Mouse (Mus musculus): ENCODE data around the gene Gnl2. TPM values are rescaled to one million over a fixed set of nuclear protein-coding genes. Genes with fewer than 3 reads are reported as not detected.

Gene Gnl2
- polyA plus RNA-seq, 1 experiment from 2014 or later, result 36.1 TPM

DNA sequence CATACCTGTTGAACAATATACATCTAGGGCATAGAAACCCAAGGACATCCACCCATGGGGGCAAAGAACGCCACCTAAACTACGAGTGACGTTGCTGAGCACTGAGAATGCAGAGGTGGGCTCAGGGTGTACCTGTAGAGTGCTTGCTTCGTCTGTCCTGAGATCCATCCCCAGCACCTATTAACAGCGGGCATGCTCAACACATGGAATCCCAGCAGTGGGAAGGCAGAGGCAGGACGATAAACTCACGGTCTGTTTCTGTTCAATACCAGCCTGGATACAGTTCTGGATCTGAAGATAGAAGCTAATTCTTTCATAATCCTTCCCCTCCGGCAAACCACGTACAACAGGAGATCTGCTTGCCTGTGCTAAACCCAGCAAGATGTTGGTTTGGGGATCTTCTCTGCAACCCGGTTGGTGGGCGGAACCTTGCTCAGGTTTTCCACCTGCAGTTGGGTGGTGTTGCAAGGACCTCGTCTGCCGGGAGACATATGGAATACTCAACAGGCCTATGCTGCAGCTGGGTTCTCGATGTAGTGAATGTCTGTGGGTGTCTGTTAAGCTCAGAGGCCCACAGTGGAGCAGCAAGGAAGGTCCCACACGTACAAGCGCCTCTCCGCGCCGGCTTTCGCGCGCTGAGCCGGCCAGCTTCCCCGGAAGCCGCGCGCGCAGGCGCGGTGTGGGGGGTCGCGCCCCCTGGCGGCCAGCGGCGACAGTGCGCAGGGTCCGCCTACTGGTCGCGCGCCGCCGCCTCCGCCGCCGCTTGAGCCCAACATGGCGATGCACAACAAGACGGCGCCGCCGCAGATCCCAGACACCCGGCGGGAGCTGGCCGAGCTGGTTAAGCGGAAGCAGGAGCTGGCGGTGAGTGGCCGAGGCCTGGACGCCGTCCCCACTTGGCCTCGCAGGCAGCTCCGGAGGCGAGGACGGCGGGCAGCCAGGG is 68.3 kb downstream of the Gnl2 start, which contains the start of gene Meaf6:
Gene Meaf6, plus strand, starts transcription at position 732 of the 943 bp plus-strand sequence.
- Histone ChIP-seq H3K4me3 (ENCODE audit: low read depth, low read length) (peak within 1 kb of the TSS; percentile 83), H3K4me1 (replicated peaks; ENCODE audit: control insufficient read depth, insufficient read depth) (0 out of 2 replicates have a peak, but pooled peaks cover 3% of the 10 kb centered on the region), H3K27ac (replicated peaks) (peak within 1 kb of the TSS; percentile 98), H3K9ac (ENCODE audit: low read length) (peak within 1 kb of the TSS; percentile 89), H3K4me2 (replicated peaks; ENCODE audit: low read depth) (peak within 1 kb of the TSS; percentile 81), H3K9me3 (ENCODE audit: control insufficient read depth, low read length) (no peaks in the 10 kb centered on the region), H3K27me3 (ENCODE audit: control insufficient read depth, insufficient read depth, low read length) (no peaks in the 10 kb centered on the region), H3K36me3 (ENCODE audit: control insufficient read depth, insufficient read depth, low read length) (0 out of 2 replicates have a peak, but pooled peaks cover under 1% of the 10 kb centered on the region)
- TF ChIP-seq CTCF (IDR thresholded peaks at IDR 0.05; ENCODE audit: low read depth), result peak; percentile 76
- no peak for TF ChIP-seq EP300 (optimal IDR thresholded peaks at IDR 0.05)
- peak; percentile 95 for ATAC-seq (ENCODE audit: low FRiP score, low TSS enrichment)
- DNase-seq (ENCODE audit: low spot score), result peak; percentile 92
- 1% methylated on average over 60 of the region's 63 CpGs for WGBS

DNA sequence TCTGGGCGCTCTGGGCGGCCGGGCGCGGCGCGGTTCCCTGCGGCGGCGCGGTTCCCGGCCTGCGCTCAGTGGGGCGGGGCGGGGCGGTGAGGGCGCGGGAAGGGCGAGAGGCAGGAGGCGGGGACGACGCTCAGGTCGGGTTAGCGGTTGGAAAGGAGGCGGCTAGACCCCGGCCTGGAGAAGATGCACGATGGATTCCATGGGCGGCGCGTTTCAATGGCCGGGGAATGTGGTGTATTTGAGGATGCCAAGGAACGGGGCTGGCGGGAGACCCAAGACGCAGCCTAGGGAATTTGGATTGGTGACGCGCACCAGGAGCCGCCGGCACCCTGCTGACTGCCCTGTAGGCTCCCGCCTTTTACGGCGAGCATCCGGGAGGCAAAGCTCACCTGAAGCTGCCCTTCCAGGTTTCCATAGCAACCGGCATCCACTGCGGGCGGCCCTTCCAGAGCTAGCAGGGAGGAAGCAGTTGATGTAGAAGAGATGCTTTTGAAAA is 69.0 kb downstream of the Gnl2 start:
- DNase-seq (ENCODE audit: low spot score) (peak; percentile 87), ATAC-seq (ENCODE audit: low FRiP score, low TSS enrichment) (peak; percentile 96)
- Histone ChIP-seq H3K4me2 (replicated peaks; ENCODE audit: low read depth) (peak overlapping the region; percentile 81), H3K36me3 (ENCODE audit: control insufficient read depth, insufficient read depth, low read length) (peaks cover 8% of the 10 kb centered on the region), H3K27me3 (ENCODE audit: control insufficient read depth, insufficient read depth, low read length) (no peaks in the 10 kb centered on the region), H3K4me1 (replicated peaks; ENCODE audit: control insufficient read depth, insufficient read depth) (0 out of 2 replicates have a peak, but pooled peaks cover 3% of the 10 kb centered on the region), H3K9me3 (ENCODE audit: control insufficient read depth, low read length) (no peaks in the 10 kb centered on the region), H3K4me3 (ENCODE audit: low read depth, low read length) (peak overlapping the region; percentile 83), H3K27ac (replicated peaks) (peak overlapping the region; percentile 98), H3K9ac (ENCODE audit: low read length) (peak overlapping the region; percentile 89)
- TF ChIP-seq CTCF (IDR thresholded peaks at IDR 0.05; ENCODE audit: low read depth), result no peak
- no peak for TF ChIP-seq EP300 (optimal IDR thresholded peaks at IDR 0.05)
- WGBS, result 0% methylated on average over 33 of the region's 45 CpGs

DNA sequence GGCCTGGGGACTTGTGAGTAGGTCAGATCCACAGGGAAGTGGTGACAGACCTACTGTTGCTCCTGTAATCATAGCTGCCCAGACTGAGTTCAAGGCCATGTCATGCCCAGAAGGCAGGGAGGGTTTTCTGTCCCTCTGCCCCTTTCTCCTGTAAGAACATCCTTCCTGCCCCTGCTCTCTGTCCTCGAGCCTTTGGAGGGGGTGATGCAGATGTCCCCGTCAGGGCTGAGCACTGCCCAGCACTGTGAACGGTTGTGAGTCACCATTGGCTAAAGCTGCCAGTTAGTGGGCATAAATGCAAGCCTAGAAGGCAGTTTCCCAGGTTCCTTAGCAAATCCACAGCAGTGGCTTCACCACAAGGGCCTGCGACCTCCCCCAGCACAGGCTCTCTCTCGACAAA is 76.6 kb downstream of the Gnl2 start:
- WGBS, result 84% methylated on average over 5 of the region's 5 CpGs
- H3K4me3 ChIP-seq (ENCODE audit: low read depth, low read length), result no peak overlapping the region
- no peak overlapping the region for H3K27ac ChIP-seq (replicated peaks)
- no peak for ATAC-seq (ENCODE audit: low FRiP score, low TSS enrichment)
- TF ChIP-seq EP300 (optimal IDR thresholded peaks at IDR 0.05) (no peak), CTCF (IDR thresholded peaks at IDR 0.05; ENCODE audit: low read depth) (no peak)
- H3K9me3 ChIP-seq (ENCODE audit: control insufficient read depth, low read length), result no peaks in the 10 kb centered on the region
- H3K27me3 ChIP-seq (ENCODE audit: control insufficient read depth, insufficient read depth, low read length), result no peaks in the 10 kb centered on the region
- DNase-seq (ENCODE audit: low spot score), result no peak
- H3K4me1 ChIP-seq (replicated peaks; ENCODE audit: control insufficient read depth, insufficient read depth), result no peaks in the 10 kb centered on the region
- peaks cover 13% of the 10 kb centered on the region for H3K36me3 ChIP-seq (ENCODE audit: control insufficient read depth, insufficient read depth, low read length)
- H3K4me2 ChIP-seq (replicated peaks; ENCODE audit: low read depth), result no peak overlapping the region
- no peak overlapping the region for H3K9ac ChIP-seq (ENCODE audit: low read length)

DNA sequence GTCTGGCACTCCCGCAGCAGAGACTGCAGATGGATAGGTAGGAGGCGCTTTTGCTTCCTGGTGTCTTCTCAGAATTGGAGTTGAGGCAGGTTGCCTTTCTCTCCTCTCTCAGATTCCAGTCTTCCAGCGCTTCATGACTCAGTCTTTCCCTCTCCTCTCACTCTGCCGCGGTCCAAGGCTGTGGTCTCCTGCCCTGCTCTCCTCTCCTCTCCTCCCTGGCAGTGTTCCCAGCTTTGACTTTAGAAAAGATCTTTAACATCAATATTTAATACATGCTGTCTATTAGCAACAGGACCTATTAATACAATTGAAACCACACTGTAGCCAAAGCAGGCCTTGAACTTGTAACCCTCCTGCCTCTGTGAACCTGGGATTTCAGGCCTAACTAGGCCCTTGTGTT is 79.7 kb downstream of the Gnl2 start:
- no peak overlapping the region for H3K9ac ChIP-seq (ENCODE audit: low read length)
- DNase-seq (ENCODE audit: low spot score), result no peak
- WGBS, result 75% methylated on average over 5 of the region's 5 CpGs
- 0 out of 2 replicates have a peak, but pooled peaks cover 2% of the 10 kb centered on the region for H3K36me3 ChIP-seq (ENCODE audit: control insufficient read depth, insufficient read depth, low read length)
- no peak overlapping the region for H3K4me2 ChIP-seq (replicated peaks; ENCODE audit: low read depth)
- H3K4me1 ChIP-seq (replicated peaks; ENCODE audit: control insufficient read depth, insufficient read depth), result no peaks in the 10 kb centered on the region
- H3K27me3 ChIP-seq (ENCODE audit: control insufficient read depth, insufficient read depth, low read length), result no peaks in the 10 kb centered on the region
- no peak overlapping the region for H3K27ac ChIP-seq (replicated peaks)
- no peaks in the 10 kb centered on the region for H3K9me3 ChIP-seq (ENCODE audit: control insufficient read depth, low read length)
- H3K4me3 ChIP-seq (ENCODE audit: low read depth, low read length), result no peak overlapping the region
- no peak for TF ChIP-seq EP300 (optimal IDR thresholded peaks at IDR 0.05)
- no peak for TF ChIP-seq CTCF (IDR thresholded peaks at IDR 0.05; ENCODE audit: low read depth)
- no peak for ATAC-seq (ENCODE audit: low FRiP score, low TSS enrichment)

DNA sequence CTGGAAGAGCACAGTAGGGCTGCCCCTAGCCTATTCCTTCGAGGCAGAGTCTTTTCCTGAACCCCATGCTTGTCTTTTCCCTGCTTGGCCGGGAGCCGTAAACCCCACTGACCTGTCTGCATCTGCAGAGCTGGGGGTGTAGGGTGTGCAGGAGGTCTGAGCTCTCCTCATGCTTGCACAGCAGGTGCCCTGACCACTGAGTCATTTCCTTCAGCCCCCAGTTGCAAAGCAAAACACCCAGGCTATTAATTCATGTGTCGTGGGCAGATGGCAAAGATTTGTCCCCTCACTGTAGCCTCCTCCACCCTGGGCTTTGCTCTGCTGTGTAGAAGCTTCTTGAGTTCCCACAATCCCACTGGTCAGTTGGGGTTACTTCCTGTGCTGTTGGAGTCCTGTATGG is 81.0 kb downstream of the Gnl2 start:
- TF ChIP-seq EP300 (optimal IDR thresholded peaks at IDR 0.05) (no peak), CTCF (IDR thresholded peaks at IDR 0.05; ENCODE audit: low read depth) (no peak)
- no peak overlapping the region for H3K4me3 ChIP-seq (ENCODE audit: low read depth, low read length)
- no peak overlapping the region for H3K9ac ChIP-seq (ENCODE audit: low read length)
- ATAC-seq (ENCODE audit: low FRiP score, low TSS enrichment), result no peak
- WGBS, result 84% methylated on average over 4 of the region's 4 CpGs
- no peak overlapping the region for H3K4me2 ChIP-seq (replicated peaks; ENCODE audit: low read depth)
- no peaks in the 10 kb centered on the region for H3K4me1 ChIP-seq (replicated peaks; ENCODE audit: control insufficient read depth, insufficient read depth)
- H3K27me3 ChIP-seq (ENCODE audit: control insufficient read depth, insufficient read depth, low read length), result no peaks in the 10 kb centered on the region
- no peaks in the 10 kb centered on the region for H3K9me3 ChIP-seq (ENCODE audit: control insufficient read depth, low read length)
- 0 out of 2 replicates have a peak, but pooled peaks cover 2% of the 10 kb centered on the region for H3K36me3 ChIP-seq (ENCODE audit: control insufficient read depth, insufficient read depth, low read length)
- no peak for DNase-seq (ENCODE audit: low spot score)
- no peak overlapping the region for H3K27ac ChIP-seq (replicated peaks)

All from stomach, postnatal 0 days (tissue).